Mouse (Mus musculus): ENCODE data around the gene Shank3.

Gene Shank3

DNA sequence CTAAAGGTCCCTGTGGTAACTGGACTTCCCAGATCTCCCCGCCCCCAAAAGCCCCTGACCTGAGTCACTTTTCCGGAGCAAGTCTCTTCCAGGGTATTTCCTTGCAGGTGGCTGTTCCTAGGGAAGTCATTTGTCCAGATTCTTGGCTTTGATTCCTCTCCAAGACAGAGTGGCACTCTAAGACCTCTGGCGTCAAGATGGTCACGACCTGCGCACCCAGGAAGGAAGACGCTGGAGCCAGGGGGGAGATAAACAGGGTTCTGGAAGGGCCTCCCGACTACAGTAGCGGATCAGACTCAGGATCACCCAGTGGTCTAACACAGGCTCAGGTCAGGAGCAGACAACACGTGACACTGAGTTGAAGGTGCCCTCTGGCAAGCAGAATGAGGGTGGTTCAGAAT, 22.3 kb upstream of the Shank3 start, which contains the start of gene Arsa:
Gene Arsa (minus strand): TSS at position 335 of the 401 bp plus-strand sequence.
- DNase-seq (ENCODE audit: low spot score), result no peak

DNA sequence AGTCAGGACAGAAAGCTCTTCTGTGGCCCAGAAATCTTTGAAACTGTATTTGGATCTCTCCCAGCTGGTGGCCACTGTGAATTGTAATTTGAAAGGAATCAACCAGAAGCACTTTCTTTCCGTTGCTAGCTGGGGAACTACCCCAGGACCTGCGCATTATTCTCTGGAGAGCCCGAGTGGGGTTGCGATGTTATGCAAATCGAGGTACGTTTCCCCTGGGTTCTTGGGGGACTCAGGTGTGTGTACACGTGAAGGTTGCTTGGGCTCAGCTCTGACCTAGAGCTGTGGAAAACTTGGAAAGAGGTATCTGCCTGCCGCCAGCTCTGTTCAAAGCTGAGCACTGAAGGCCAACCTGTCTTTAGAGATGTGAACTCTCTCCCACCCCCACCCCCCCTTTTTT, 21.6 kb upstream of the Shank3 start:
- DNase-seq (ENCODE audit: low spot score), result no peak

GRCm38 (mm10) chr15:89478622-89479021, 20.8 kb upstream of the Shank3 start:
- DNase-seq (ENCODE audit: low spot score), result no peak

DNA sequence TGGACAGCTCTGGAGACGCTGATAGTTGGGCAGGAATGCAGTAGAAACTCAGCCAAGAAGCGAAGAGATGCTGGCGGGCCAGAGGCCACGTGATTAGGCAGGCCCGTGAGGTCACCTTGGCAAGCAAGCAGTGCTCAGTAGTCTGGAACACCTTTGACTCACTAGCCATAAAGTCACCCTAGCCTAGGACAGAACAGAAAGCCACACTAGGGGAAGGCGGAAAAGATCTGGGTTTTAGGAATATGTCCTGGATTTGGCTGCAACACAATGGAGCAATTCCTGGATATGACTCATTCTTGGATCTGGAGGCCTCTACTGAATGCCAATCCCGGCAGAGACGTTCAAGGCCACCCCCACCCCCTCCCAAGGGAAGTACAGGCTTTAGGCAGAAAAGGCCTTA, 18.8 kb upstream of the Shank3 start:
- no peak for DNase-seq (ENCODE audit: low spot score)

DNA sequence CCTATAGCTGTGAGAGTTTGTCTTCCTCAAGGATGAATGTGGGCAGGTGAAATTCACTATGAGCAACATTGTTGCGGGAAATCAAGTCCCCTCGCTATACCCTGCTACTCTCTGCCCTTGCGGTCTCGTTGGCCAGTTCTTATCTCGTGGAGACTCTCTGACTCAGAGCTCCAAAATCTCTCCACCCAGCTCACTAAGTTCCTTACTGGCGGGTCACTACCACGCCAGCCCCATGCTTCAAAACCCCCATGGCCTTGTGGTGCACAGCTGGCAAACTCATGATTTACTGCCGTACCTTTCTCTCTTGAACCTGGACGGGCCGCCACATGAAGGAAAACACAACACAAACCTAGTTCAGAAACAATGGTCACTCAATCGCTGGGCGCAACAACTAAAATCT, 11.2 kb upstream of the Shank3 start:
- DNase-seq (ENCODE audit: low spot score), result no peak

DNA sequence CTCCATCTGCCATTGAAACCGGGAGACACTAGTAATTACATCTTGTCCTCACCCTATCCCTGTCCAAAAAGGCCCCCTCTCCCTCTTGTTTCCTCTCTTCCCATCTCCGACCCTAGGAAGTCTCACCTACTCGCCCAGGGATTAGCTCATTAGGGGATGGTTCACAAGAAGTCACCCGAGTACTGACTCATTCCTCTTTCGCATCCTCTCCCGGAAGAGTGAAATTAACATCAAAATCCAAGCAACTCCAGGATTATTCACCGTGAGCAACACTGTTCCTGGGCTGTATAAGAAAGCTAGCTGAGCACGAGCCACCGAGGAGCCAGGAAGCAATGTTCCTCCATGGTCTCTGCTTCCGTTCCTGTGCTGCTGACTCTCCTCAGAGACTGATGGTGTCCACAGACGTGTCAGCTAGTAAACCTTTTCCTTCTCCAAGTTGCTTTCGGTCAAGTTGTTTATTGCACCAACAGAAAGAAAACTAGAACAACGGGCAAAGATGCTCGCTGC, 10.8 kb upstream of the Shank3 start:
- no peak for DNase-seq (ENCODE audit: low spot score)

GRCm38 (mm10) chr15:89494970-89495369, 4.5 kb upstream of the Shank3 start:
- DNase-seq (ENCODE audit: low spot score), result no peak

DNA sequence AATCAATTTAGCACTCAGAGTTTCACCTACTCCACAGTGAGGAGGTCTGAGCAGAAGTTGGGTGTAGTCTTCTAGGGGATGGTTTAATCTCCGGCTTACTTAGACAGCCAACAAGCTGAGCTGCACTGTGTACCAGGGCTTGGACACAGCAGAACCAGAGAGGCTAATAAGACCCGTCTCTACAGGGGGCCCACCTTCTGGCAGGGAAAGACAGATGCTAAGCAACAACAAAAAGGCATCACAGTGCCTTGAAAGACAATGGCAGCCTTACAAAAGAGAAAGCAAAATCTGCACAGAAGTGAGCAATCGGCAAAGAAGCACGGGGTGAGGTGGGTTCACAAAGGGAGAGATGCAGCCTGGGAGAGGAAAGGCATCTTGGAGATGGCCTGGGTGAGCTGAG, 3.3 kb upstream of the Shank3 start:
- DNase-seq (ENCODE audit: low spot score), result no peak

DNA sequence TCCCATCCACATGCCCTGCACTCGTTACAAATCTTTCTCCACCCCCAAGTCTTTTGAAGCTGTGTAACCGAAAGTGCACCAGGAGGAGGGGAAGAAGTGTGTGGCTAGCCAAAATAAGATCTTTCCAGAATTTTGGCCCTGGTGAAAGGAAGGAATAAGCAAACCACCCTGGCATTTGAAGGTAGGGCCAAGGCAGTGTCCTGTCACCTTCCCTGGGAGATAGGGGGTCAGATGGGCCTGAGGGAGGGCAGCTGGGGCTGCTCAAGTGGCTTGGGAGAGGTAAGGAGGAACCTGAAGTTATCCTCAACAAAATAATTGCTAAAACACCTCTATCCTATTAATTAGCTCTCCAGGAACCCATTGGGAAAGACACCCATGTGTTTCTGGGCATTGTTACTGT, 2.6 kb upstream of the Shank3 start:
- no peak for DNase-seq (ENCODE audit: low spot score)

DNA sequence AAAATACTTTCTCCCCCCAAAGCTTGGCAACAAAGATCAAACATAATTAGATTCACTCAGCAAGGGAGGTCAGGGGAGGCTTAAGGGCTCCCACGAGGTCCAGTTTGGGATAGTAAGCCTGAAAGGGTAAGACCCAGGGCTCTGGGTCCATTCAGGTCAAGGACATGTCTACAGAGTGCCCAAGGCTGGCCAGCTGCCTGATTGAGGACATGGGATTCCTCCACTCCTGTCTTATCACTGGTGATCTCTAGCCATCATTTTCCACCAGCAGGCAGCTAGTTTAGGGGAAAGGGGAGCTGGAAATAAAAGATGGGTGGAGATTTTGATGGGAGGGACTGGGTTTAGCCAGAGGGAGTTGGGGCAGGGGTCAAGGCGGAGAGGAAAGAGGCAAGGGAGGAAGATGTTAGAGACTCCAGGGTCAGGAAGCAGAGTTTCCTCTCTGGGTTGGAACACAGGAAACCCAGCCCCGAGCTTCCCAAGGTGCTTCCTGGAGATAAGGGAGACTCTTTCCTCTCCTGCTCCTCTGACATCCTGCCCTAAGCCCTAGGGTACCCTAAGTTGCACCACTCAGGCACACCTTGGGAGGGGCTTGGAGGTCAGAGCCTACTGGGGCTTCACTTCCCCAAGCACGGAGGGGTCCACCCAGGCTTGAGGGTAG, 1.9 kb upstream of the Shank3 start:
- no peak for DNase-seq (ENCODE audit: low spot score)

GRCm38 (mm10) chr15:89498049-89498960, 1.1 kb upstream of the Shank3 start:
- DNase-seq (ENCODE audit: low spot score), result no peak

GRCm38 (mm10) chr15:89499784-89500220, 379 bp downstream of the Shank3 start:
- no peak for DNase-seq (ENCODE audit: low spot score)

- no peak for DNase-seq (ENCODE audit: low spot score)
Observed at GRCm38 (mm10) chr15:89500221-89500791, 883 bp downstream of the Shank3 start.

DNA sequence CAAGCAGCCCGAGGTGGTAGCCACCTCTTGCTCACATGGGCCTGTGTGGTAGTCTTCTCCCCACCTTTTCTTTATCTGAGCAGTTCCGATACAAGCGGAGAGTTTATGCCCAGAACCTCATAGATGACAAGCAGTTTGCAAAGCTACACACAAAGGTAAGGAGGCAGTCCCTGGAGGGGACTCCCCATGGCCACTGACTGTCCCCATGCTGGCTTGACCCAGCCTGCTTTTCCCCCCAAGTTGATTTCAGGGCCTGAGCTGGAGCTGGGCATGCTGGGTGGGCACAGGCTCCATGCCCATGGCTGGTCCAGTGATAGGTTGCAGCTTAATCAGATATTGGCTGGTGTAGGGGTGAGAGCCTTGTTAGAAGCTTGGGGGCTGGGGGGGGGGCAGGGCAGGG, 1.9 kb downstream of the Shank3 start:
- no peak for DNase-seq (ENCODE audit: low spot score)

DNA sequence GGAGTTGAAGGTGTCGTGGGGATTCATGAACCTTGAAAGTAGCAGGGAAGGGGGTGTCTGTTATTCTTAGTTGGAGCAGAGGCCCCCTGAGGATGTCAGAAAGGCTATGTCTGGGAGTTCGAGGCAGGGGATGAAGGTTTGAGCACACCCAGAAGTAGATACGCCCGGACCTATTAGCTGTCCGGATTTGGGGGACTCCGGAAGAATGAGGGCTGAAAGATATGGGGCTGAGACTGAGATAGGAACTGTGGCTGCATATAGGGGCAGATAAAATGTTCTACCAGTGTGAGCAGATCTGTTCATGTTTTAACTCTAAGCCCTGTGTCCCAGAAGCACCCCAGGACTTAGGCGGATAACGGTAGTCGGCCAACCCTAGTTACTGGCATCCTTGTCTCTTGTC, 5.4 kb downstream of the Shank3 start:
- no peak for DNase-seq (ENCODE audit: low spot score)

DNA sequence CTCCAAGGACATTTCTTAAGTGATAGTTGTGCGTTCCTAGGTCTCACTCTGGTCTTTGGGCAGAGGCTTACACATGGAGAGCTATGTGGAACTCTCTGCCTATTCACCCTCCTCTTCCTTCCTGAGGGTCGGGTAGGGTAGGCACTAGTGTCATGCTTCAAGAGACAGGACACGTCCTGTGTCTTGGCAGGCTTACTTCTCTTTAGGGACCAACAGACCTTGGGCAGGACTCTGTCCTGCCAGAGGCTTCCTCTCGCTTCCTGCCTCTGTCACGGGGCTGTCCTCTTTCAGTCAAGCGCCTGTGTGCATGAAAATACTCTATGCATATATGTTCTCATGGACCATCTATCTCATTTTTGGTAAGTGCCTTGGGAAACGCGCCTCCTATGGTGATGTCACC, 8.3 kb downstream of the Shank3 start:
- DNase-seq (ENCODE audit: low spot score), result no peak

DNA sequence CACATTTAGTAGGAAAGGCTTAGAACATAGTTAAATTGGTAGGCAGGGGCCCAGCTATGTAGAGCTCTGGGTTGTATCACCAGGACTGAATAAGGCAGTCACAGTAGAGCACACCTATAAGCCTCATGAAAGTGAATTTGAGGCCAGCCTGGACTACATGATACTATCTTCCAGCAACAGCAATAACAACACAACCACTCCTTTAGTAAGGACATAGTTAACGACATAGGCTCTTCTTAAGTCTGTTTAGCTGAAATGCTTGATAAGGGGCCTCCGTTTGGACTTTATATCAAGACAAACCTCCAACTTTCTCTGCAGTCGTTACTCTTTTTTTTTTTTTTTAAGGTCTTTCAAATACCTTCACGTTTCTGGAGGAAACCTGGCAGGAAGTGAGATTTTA, 13.3 kb downstream of the Shank3 start:
- no peak for DNase-seq (ENCODE audit: low spot score)

- no peak for DNase-seq (ENCODE audit: low spot score)
Observed at GRCm38 (mm10) chr15:89521951-89522350, 22.5 kb downstream of the Shank3 start.

GRCm38 (mm10) chr15:89522566-89523282, 23.3 kb downstream of the Shank3 start:
- DNase-seq (ENCODE audit: low spot score), result no peak

DNA sequence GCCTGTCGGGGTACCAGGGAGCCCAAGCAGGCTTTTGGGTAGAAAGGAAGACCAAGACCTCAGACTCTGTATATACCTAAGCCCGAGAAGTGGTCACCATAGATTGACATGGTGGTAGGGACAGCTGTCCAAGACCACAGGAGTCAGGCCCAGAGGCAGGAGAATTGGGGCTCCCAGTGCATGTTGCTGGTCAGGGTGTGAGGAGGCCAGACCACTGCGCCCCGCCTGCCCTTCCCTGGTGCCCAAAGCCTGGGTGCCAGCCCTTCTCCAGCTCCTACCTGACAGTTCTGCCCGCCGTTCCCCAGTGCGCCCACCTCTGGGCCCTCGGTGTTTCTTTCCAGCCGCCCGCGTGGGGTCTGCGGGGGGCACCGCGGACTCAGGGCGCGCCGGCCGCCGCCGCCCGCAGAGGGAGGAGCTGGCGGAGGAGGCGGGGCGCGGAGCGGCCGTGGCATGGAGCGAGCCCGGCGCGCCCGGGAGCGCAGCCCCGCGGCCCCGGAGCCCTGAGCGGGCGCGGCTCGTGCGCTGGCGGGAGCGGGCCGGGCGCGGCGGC, 23.9 kb downstream of the Shank3 start:
- DNase-seq (ENCODE audit: low spot score), result no peak

GRCm38 (mm10) chr15:89524001-89524571, 24.7 kb downstream of the Shank3 start:
- no peak for DNase-seq (ENCODE audit: low spot score)

Measured in ovary, adult 18-20 months (tissue).